Mouse (Mus musculus) hindbrain, embryonic 14.5 days (tissue): Measurements from ENCODE around the gene Uhrf2. TPM values are rescaled to one million over a fixed set of nuclear protein-coding genes. Genes with fewer than 3 reads are reported as not detected.
A peak's percentile ranks its signal among the peaks of the same experiment; 100 is the strongest.

Source experiments
- ATAC-seq: fragments of 200-750 bp; cut with Nextera tagmentation; 2 replicates; pipeline ENCODE4 v1.8.0; 2017; ENCODE audit warnings: moderate number of reproducible peaks, mild to moderate bottlenecking, moderate TSS enrichment, moderate library complexity; ENCODE audit not compliant: low FRiP score
- DNase-seq: peaks from one replicate; pipeline ENCODE4 v3.0.0-alpha.2; 2015; ENCODE audit warnings: low spot score
- H3K27ac ChIP-seq: fragments of 300-500 bp; sonication (generic); 2 replicates; pipeline ENCODE4 v1.5.1; 2014; ENCODE audit warnings: mild to moderate bottlenecking, moderate library complexity
- H3K27me3 ChIP-seq: fragments of 300-500 bp; sonication (generic); 2 replicates; pipeline ENCODE4 v1.6.1; 2014; ENCODE audit warnings: mild to moderate bottlenecking, low read length, mixed read lengths; ENCODE audit not compliant: control insufficient read depth, insufficient read depth
- H3K36me3 ChIP-seq: fragments of 300-500 bp; sonication (generic); replicated peaks from 2 replicates; pipeline ENCODE4 v1.6.1; 2014; ENCODE audit not compliant: control insufficient read depth, insufficient read depth
- H3K4me1 ChIP-seq: fragments of 300-500 bp; sonication (generic); replicated peaks from 2 replicates; pipeline ENCODE4 v1.6.1; 2014; ENCODE audit warnings: antibody characterized with exemption, low read length, mixed read lengths; ENCODE audit not compliant: control insufficient read depth, insufficient read depth
- H3K4me2 ChIP-seq: fragments of 300-500 bp; sonication (generic); replicated peaks from 2 replicates; pipeline ENCODE4 v1.6.1; 2014; ENCODE audit warnings: mild to moderate bottlenecking, moderate library complexity
- H3K4me3 ChIP-seq: fragments of 300-500 bp; sonication (generic); replicated peaks from 2 replicates; pipeline ENCODE4 v1.5.1; 2014; ENCODE audit warnings: mild to moderate bottlenecking, low read length
- H3K9ac ChIP-seq: fragments of 300-500 bp; sonication (generic); 2 replicates; pipeline ENCODE4 v1.6.1; 2014
- H3K9me3 ChIP-seq: fragments of 300-500 bp; sonication (generic); 2 replicates; pipeline ENCODE4 v1.6.1; 2016; ENCODE audit warnings: low read length; ENCODE audit not compliant: control insufficient read depth
- WGBS: fragments of 180-500 bp; shearing (Covaris S2); extraction: QIAGEN DNeasy Blood & Tissue Kit; methylation state at CpG from one replicate; pipeline ENCODE4 v1.1.7; 2014; 5-methylcytosine and 5-hydroxymethylcytosine counted together
- polyA plus RNA-seq: library from polyadenylated mRNA; unstranded; fragments of >200 nt; fragmentation: Nextera tagmentation; extraction: Ambion mirVana; gene quantifications from 2 replicates; pipeline ENCODE4 v1.2.1, GENCODE M21; 2014

Uhrf2 gene
- polyA plus RNA-seq, 1 experiment from 2014 or later: 52.3 TPM

GRCm38 (mm10) chr19:30114919-30115441 lies 84.7 kb downstream of the Uhrf2 start:
- Histone ChIP-seq H3K27ac (no peak overlapping the region), H3K36me3 (no peaks in the 10 kb centered on the region), H3K4me1 (peaks cover 32% of the 10 kb centered on the region), H3K9ac (no peak overlapping the region), H3K27me3 (no peaks in the 10 kb centered on the region), H3K9me3 (no peaks in the 10 kb centered on the region), H3K4me2 (no peak overlapping the region), H3K4me3 (no peak overlapping the region)
- peak; percentile 52 for DNase-seq
- ATAC-seq: no peak
- WGBS: 49% methylated on average over 14 of the region's 14 CpGs

- WGBS: 79% methylated on average over 5 of the region's 5 CpGs
Observed at GRCm38 (mm10) chr19:30115606-30116005, 85.3 kb downstream of the Uhrf2 start.

GRCm38 (mm10) chr19:30117241-30117640 lies 86.9 kb downstream of the Uhrf2 start:
- Histone ChIP-seq H3K4me1 (peaks cover 32% of the 10 kb centered on the region), H3K9me3 (no peaks in the 10 kb centered on the region), H3K36me3 (no peaks in the 10 kb centered on the region), H3K27me3 (no peaks in the 10 kb centered on the region), H3K27ac (peak overlapping the region; percentile 87), H3K4me3 (no peak overlapping the region), H3K4me2 (no peak overlapping the region), H3K9ac (no peak overlapping the region)
- no peak for ATAC-seq
- 65% methylated on average over 4 of the region's 4 CpGs for WGBS
- no peak for DNase-seq

More at GRCm38 (mm10) chr19:30115606-30116005, 85.3 kb downstream of the Uhrf2 start:
- ATAC-seq (no peak), DNase-seq (no peak)
- Histone ChIP-seq H3K4me1 (peaks cover 32% of the 10 kb centered on the region), H3K27me3 (no peaks in the 10 kb centered on the region), H3K9ac (no peak overlapping the region), H3K4me2 (no peak overlapping the region), H3K9me3 (no peaks in the 10 kb centered on the region), H3K4me3 (no peak overlapping the region), H3K36me3 (no peaks in the 10 kb centered on the region), H3K27ac (no peak overlapping the region)

- no peak overlapping the region for H3K9ac ChIP-seq
- peak overlapping the region; percentile 87 for H3K27ac ChIP-seq
- peak; percentile 87 for ATAC-seq
Observed at GRCm38 (mm10) chr19:30117775-30118174, 87.5 kb downstream of the Uhrf2 start.

GRCm38 (mm10) chr19:30118344-30119312 lies 88.3 kb downstream of the Uhrf2 start:
- Histone ChIP-seq H3K27ac (peak overlapping the region; percentile 87), H3K4me2 (0 out of 2 replicates have a peak overlapping the region, but pooled peaks have one; percentile 17)
- no peak for DNase-seq

More at GRCm38 (mm10) chr19:30117775-30118174, 87.5 kb downstream of the Uhrf2 start:
- no peaks in the 10 kb centered on the region for H3K27me3 ChIP-seq
- peak overlapping the region; percentile 17; the same call in 1 of the 2 replicates for H3K4me2 ChIP-seq
- no peaks in the 10 kb centered on the region for H3K36me3 ChIP-seq
- no peaks in the 10 kb centered on the region for H3K9me3 ChIP-seq
- WGBS: 22% methylated on average over 9 of the region's 9 CpGs
- DNase-seq: peak; percentile 77
- H3K4me1 ChIP-seq: peaks cover 32% of the 10 kb centered on the region
- H3K4me3 ChIP-seq: no peak overlapping the region

GRCm38 (mm10) chr19:30124999-30125669 lies 94.8 kb downstream of the Uhrf2 start:
- WGBS: 39% methylated on average over 7 of the region's 7 CpGs
- Histone ChIP-seq H3K36me3 (no peaks in the 10 kb centered on the region), H3K27me3 (no peaks in the 10 kb centered on the region), H3K9me3 (no peaks in the 10 kb centered on the region), H3K27ac (no peak overlapping the region), H3K4me3 (no peak overlapping the region), H3K9ac (no peak overlapping the region), H3K4me2 (no peak overlapping the region), H3K4me1 (no peaks in the 10 kb centered on the region; the same call in 1 of the 2 replicates)
- ATAC-seq (no peak), DNase-seq (no peak)

More at GRCm38 (mm10) chr19:30118344-30119312, 88.3 kb downstream of the Uhrf2 start:
- Histone ChIP-seq H3K27me3 (no peaks in the 10 kb centered on the region), H3K4me3 (no peak overlapping the region), H3K9ac (no peak overlapping the region), H3K36me3 (no peaks in the 10 kb centered on the region), H3K4me1 (peaks cover 32% of the 10 kb centered on the region), H3K9me3 (no peaks in the 10 kb centered on the region)
- 78% methylated on average over 17 of the region's 17 CpGs for WGBS
- ATAC-seq: no peak

- Histone ChIP-seq H3K27me3 (no peaks in the 10 kb centered on the region), H3K4me2 (no peak overlapping the region), H3K9ac (no peak overlapping the region), H3K27ac (no peak overlapping the region), H3K9me3 (no peaks in the 10 kb centered on the region), H3K36me3 (no peaks in the 10 kb centered on the region), H3K4me1 (no peaks in the 10 kb centered on the region; the same call in 1 of the 2 replicates), H3K4me3 (no peak overlapping the region)
- DNase-seq (no peak), ATAC-seq (no peak)
- 65% methylated on average over 7 of the region's 7 CpGs for WGBS
Observed at GRCm38 (mm10) chr19:30125670-30126059, 95.4 kb downstream of the Uhrf2 start.

GRCm38 (mm10) chr19:30128177-30128576 lies 97.9 kb downstream of the Uhrf2 start:
- Histone ChIP-seq H3K4me3 (no peak overlapping the region), H3K4me2 (no peak overlapping the region), H3K9me3 (no peaks in the 10 kb centered on the region), H3K4me1 (no peaks in the 10 kb centered on the region; the same call in 1 of the 2 replicates), H3K27me3 (no peaks in the 10 kb centered on the region), H3K27ac (no peak overlapping the region), H3K9ac (no peak overlapping the region), H3K36me3 (no peaks in the 10 kb centered on the region)
- DNase-seq (peak; percentile 80), ATAC-seq (peak; percentile 62; the same call in 1 of the 2 replicates)
- 66% methylated on average over 4 of the region's 4 CpGs for WGBS

- no peak for DNase-seq
- H3K4me2 ChIP-seq: no peak overlapping the region
- H3K27me3 ChIP-seq: no peaks in the 10 kb centered on the region
- ATAC-seq: no peak
- no peak overlapping the region for H3K9ac ChIP-seq
- H3K9me3 ChIP-seq: no peaks in the 10 kb centered on the region
- no peaks in the 10 kb centered on the region for H3K4me1 ChIP-seq
- H3K4me3 ChIP-seq: no peak overlapping the region
- no peak overlapping the region for H3K27ac ChIP-seq
- H3K36me3 ChIP-seq: no peaks in the 10 kb centered on the region
- 90% methylated on average over 1 of the region's 1 CpGs for WGBS
Observed at GRCm38 (mm10) chr19:30136308-30136707, 106.0 kb downstream of the Uhrf2 start.
